Mouse (Mus musculus) CH12.LX (cell line): ENCODE measurements around the gene Atp6v1g2. TPM values are rescaled to one million over a fixed set of nuclear protein-coding genes. Genes with fewer than 3 reads are reported as not detected.

Source experiments
- DNase-seq: peaks from one replicate; pipeline ENCODE4 v3.0.0-alpha.2; 2013; ENCODE audit errors: extremely low read depth
- H3K27ac ChIP-seq: 2 replicates; pipeline ENCODE4 v1.5.1; 2012; ENCODE audit warnings: low read depth, mild to moderate bottlenecking, control low read depth, moderate library complexity; ENCODE audit not compliant: insufficient read depth
- H3K27me3 ChIP-seq: replicated peaks from 2 replicates; pipeline ENCODE3; 2012; ENCODE audit warnings: inconsistent platforms
- H3K36me3 ChIP-seq, 2 experiments: replicated peaks in 1 of 2; 2 replicates each; pipeline versions ENCODE3 to v1.6.1; 2012; ENCODE audit warnings: inconsistent platforms in 1 of 2, low read length in 1 of 2, mild to moderate bottlenecking in 1 of 2, mixed read lengths in 1 of 2, moderate library complexity in 1 of 2; ENCODE audit not compliant: control insufficient read depth in 1 of 2, insufficient read depth in 1 of 2
- H3K4me1 ChIP-seq, 2 experiments: 2 replicates each; pipeline ENCODE4 v1.6.1; 2012; ENCODE audit warnings: inconsistent platforms in 1 of 2, moderate library complexity in 1 of 2; ENCODE audit not compliant: insufficient read depth in 2 of 2, control insufficient read depth in 1 of 2
- H3K4me2 ChIP-seq: 2 replicates; pipeline ENCODE4 v1.6.1; 2012; ENCODE audit warnings: low read depth, mild to moderate bottlenecking, control low read depth; ENCODE audit not compliant: poor library complexity, insufficient read depth, severe bottlenecking
- H3K4me3 ChIP-seq, 3 experiments: fragments of 150-350 bp in 1 of 3; sonication (generic) in 1 of 3; replicated peaks in 1 of 3; 2 replicates each; pipeline versions ENCODE3 to v1.5.1; 2011 to 2012; ENCODE audit warnings: low read depth in 2 of 3, low read length in 2 of 3, mild to moderate bottlenecking in 2 of 3, moderate library complexity in 2 of 3, control low read depth in 1 of 3, improper control_type of control experiment in 1 of 3, inconsistent platforms in 1 of 3, mixed read lengths in 1 of 3; ENCODE audit not compliant: poor library complexity in 1 of 3
- H3K79me2 ChIP-seq: replicated peaks from 2 replicates; pipeline ENCODE4 v1.6.1; 2012; ENCODE audit warnings: mild to moderate bottlenecking, moderate library complexity; ENCODE audit not compliant: control insufficient read depth, poor library complexity, insufficient read depth, severe bottlenecking; ENCODE audit errors: extremely low read depth
- H3K9ac ChIP-seq: 2 replicates; pipeline ENCODE4 v1.6.1; 2012; ENCODE audit warnings: low read depth, mild to moderate bottlenecking, control low read depth, moderate library complexity; ENCODE audit not compliant: insufficient read depth
- H3K9me3 ChIP-seq: replicated peaks from 2 replicates; pipeline ENCODE3; 2012; ENCODE audit warnings: low read length, inconsistent platforms, mixed read lengths
- CHD1 ChIP-seq: IDR thresholded peaks from 2 replicates; pipeline ENCODE4 v1.6.1; 2012; ENCODE audit warnings: low read depth, low read length, improper control_type of control experiment, inconsistent platforms
- EP300 ChIP-seq: IDR thresholded peaks from 2 replicates; pipeline ENCODE4 v1.6.1; 2011; ENCODE audit warnings: low read length, improper control_type of control experiment
- ETS1 ChIP-seq: conservative IDR thresholded peaks from 2 replicates; pipeline ENCODE4 v1.6.1; 2012; ENCODE audit warnings: low read depth, mild to moderate bottlenecking, inconsistent platforms, low read length, improper control_type of control experiment, moderate library complexity
- MAX ChIP-seq: IDR thresholded peaks from 2 replicates; pipeline ENCODE4 v1.6.1; 2011; ENCODE audit warnings: low read length, improper control_type of control experiment
- MEF2A ChIP-seq: IDR thresholded peaks from 2 replicates; pipeline ENCODE4 v1.6.1; 2014; ENCODE audit warnings: low read depth, mild to moderate bottlenecking, inconsistent platforms, low read length, improper control_type of control experiment, borderline replicate concordance
- MXI1 ChIP-seq: IDR thresholded peaks from 2 replicates; pipeline ENCODE4 v1.6.1; 2011; ENCODE audit warnings: mild to moderate bottlenecking, low read depth, low read length, improper control_type of control experiment
- MYC ChIP-seq: IDR thresholded peaks from 2 replicates; pipeline ENCODE4 v1.6.1; 2011; ENCODE audit warnings: low read depth, mild to moderate bottlenecking, improper control_type of control experiment, low read length
- POLR2A ChIP-seq: IDR thresholded peaks from 2 replicates; pipeline ENCODE4 v1.6.1; 2011; ENCODE audit warnings: low read depth, mild to moderate bottlenecking, improper control_type of control experiment, low read length
- POLR2AphosphoS2 ChIP-seq: IDR thresholded peaks from 2 replicates; pipeline ENCODE4 v1.6.1; 2011; ENCODE audit warnings: low read depth, low read length, improper control_type of control experiment
- SIN3A ChIP-seq: IDR thresholded peaks from 2 replicates; pipeline ENCODE4 v1.6.1; 2012; ENCODE audit warnings: low read length, improper control_type of control experiment, inconsistent platforms
- SMC3 ChIP-seq: IDR thresholded peaks from 2 replicates; pipeline ENCODE4 v1.6.1; 2011; ENCODE audit warnings: low read depth, low read length, improper control_type of control experiment
- TBP ChIP-seq: conservative IDR thresholded peaks from 2 replicates; pipeline ENCODE4 v1.6.1; 2011; ENCODE audit warnings: low read depth, low read length, improper control_type of control experiment
- TCF12 ChIP-seq: IDR thresholded peaks from 2 replicates; pipeline ENCODE4 v1.6.1; 2014; ENCODE audit warnings: low read depth, mild to moderate bottlenecking, inconsistent platforms, low read length, improper control_type of control experiment
- ZNF384 ChIP-seq: IDR thresholded peaks from 2 replicates; pipeline ENCODE4 v1.6.1; 2012; ENCODE audit warnings: low read depth, low read length, improper control_type of control experiment, inconsistent platforms
- dilution Hi-C: fragments of 300-500 bp; cut with MboI; formaldehyde crosslinking; loops from 2 replicates; pipeline ENCODE4 v1.14.3; 2020; ENCODE audit warnings: low sequenced_read_pairs; ENCODE audit not compliant: extremely low pct_unique_long_range_greater_than_20kb, extremely low pct_ligation_motif_present
- in situ Hi-C: fragments of 300-500 bp; cut with MboI; formaldehyde crosslinking; loops from 3 replicates; pipeline ENCODE4 v1.14.3; 2019; ENCODE audit warnings: low sequenced_read_pairs, low pct_ligation_motif_present, low pct_unique_long_range_greater_than_20kb, mixed read lengths
- polyA plus RNA-seq: library from polyadenylated mRNA; unstranded; fragments of >175 nt; gene quantifications from 2 replicates; pipeline ENCODE4 v1.2.1, GENCODE M21; 2012; ENCODE audit warnings: low read depth; ENCODE audit not compliant: insufficient read length
- total RNA-seq, 2 experiments: library from RNA; depleted of rRNA; stranded (reverse); fragments of 300-350 nt in 1 of 2; fragments of >200 nt in 1 of 2; gene quantifications; 2 replicates each; pipeline ENCODE4 v1.2.3; 2012 to 2014

Atp6v1g2 gene
- total and polyA plus RNA-seq, 3 experiments, result 0.23 to 1.4 (median 0.76) TPM

- TF ChIP-seq MYC (peak; percentile 81; the same call in 1 of the 2 replicates), ETS1 (peak; percentile 79), EP300 (peak; percentile 66), SMC3 (peak; percentile 36; the same call in 1 of the 2 replicates), ZNF384 (peak; percentile 91), MXI1 (peak; percentile 88), MEF2A (peak; percentile 88), POLR2A (peak; percentile 84), CHD1 (peak; percentile 88; the same call in 1 of the 2 replicates), SIN3A (peak; percentile 95), POLR2AphosphoS2 (0 out of 2 replicates have a peak, but pooled peaks have one; percentile 68), TCF12 (peak; percentile 85)
Measured at GRCm38 (mm10) chr17:35258492-35259478, 25.3 kb downstream of the Atp6v1g2 start (continued).

GRCm38 (mm10) chr17:35259621-35260020 is 26.2 kb downstream of the Atp6v1g2 start:
- peak overlapping the region; percentile 53 for H3K4me2 ChIP-seq
- TF ChIP-seq TBP (no peak), ETS1 (no peak), MYC (no peak), MXI1 (no peak)
- no peaks in the 10 kb centered on the region for H3K9me3 ChIP-seq
- peaks cover 3 to 4% of the 10 kb centered on the region in 2 experiments for H3K36me3 ChIP-seq
- peak overlapping the region; percentile 73 for H3K27ac ChIP-seq
- peak overlapping the region; percentile 38; the same call in 1 of the 2 replicates for H3K9ac ChIP-seq
- peaks cover 2% of the 10 kb centered on the region for H3K27me3 ChIP-seq
- dilution Hi-C loops, result no loop called here
- DNase-seq, result no peak
- peaks cover 15 to 27% of the 10 kb centered on the region in 2 experiments for H3K4me1 ChIP-seq
- in situ Hi-C loops, result loop anchor here (5.0 kb wide), 1 partner anchor 1257 kb away; the partner anchor contains the start of gene H2-K1
- H3K79me2 ChIP-seq, result peaks cover 11% of the 10 kb centered on the region
- H3K4me3 ChIP-seq, result peak overlapping the region; percentile 8 to 35 (median 15)

- dilution Hi-C loops, result no loop called here
- H3K9me3 ChIP-seq, result no peaks in the 10 kb centered on the region
- H3K27me3 ChIP-seq, result no peaks in the 10 kb centered on the region
- TF ChIP-seq MAX (no peak), SMC3 (no peak), MXI1 (no peak)
- TF ChIP-seq, all 38 proteins: peak for 0
- H3K4me1 ChIP-seq, result peaks cover 26 to 46% of the 10 kb centered on the region in 2 experiments
- peak overlapping the region; percentile 73; the same call in 1 of the 2 replicates for H3K4me2 ChIP-seq
- no peak overlapping the region for H3K9ac ChIP-seq
- H3K79me2 ChIP-seq, result peaks cover 23% of the 10 kb centered on the region
- peaks cover 21 to 23% of the 10 kb centered on the region in 2 experiments for H3K36me3 ChIP-seq
- peak overlapping the region; percentile 86; the same call in 1 of the 2 replicates for H3K27ac ChIP-seq
- peak overlapping the region in 1 of 3 experiments; percentile 37 for H3K4me3 ChIP-seq
- in situ Hi-C loops, result loop anchor here (5.0 kb wide), 1 partner anchor 1259 kb away; the partner anchor contains the start of gene H2-K1
- no peak for DNase-seq
Measured at GRCm38 (mm10) chr17:35261651-35262050, 28.2 kb downstream of the Atp6v1g2 start.
